ENCODE assay signal across 11 mouse cellular contexts in the genomic region with DNA sequence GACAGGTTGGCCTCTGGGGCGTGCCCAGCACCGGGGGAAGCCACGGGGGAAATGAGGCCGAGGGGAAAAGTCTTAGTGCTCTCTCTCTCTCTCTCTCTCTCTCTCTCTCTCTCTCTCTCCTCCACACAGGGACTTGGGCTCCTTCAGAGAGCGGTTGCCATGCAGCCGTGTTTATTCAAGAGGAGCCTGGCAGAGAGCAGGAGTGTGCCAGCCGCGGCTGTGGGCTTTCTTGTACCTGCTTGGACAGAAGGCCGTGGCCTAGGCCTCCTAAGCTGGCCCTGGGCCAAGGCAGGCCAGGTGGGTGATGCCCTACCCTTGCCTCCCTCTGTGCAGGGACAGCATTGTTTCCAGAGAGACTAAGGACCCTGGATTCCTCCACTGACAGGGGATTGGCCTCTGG. TPM values are rescaled to one million over a fixed set of nuclear protein-coding genes. Genes with fewer than 3 reads are reported as not detected.
DNase-seq lines count a peak whose midpoint lies in the region; ATAC-seq and TF ChIP-seq lines count a peak whose summit lies in the region.
"Had no signal": no experiment of that assay in that cellular context is flagged by ENCODE, and none has a peak within 500 bp of the region (broad histone marks: within the 10 kb centered on the region; RNA-seq: fewer than 3 reads in every experiment).

Gene Togaram2, plus strand, starts transcription at position 170 of the 400 bp plus-strand sequence.

- TF ChIP-seq POLR2A in lung, adult 2 months (IDR thresholded peaks at IDR 0.05; ENCODE audit: borderline replicate concordance, extremely low read depth, low read depth, low read length) = no peak

- no peak within 1 kb of the TSS for H3K4me2 ChIP-seq in intestine, embryonic 16.5 days (ENCODE audit: low read depth, low read length)
- no peak within 1 kb of the TSS for H3K4me2 ChIP-seq in intestine, embryonic 15.5 days (replicated peaks)

- no peaks in the 10 kb centered on the region for H3K36me3 ChIP-seq in intestine, embryonic 16.5 days (ENCODE audit: control insufficient read depth, insufficient read depth, low read length)
- H3K36me3 ChIP-seq in intestine, embryonic 15.5 days = no peaks in the 10 kb centered on the region

- no peak for TF ChIP-seq CTCF in lung, adult 2 months (IDR thresholded peaks at IDR 0.05; ENCODE audit: insufficient read depth, low read length)

- H3K4me3 ChIP-seq in intestine, embryonic 16.5 days (ENCODE audit: low read length) = no peak within 1 kb of the TSS
- H3K4me3 ChIP-seq in intestine, embryonic 15.5 days (replicated peaks) = no peak within 1 kb of the TSS
- no peak within 1 kb of the TSS for H3K4me3 ChIP-seq in lung, adult 2 months (replicated peaks; ENCODE audit: extremely low read depth, low read depth, low read length)

- H3K27ac ChIP-seq in intestine, embryonic 16.5 days (ENCODE audit: low read length) = no peak within 1 kb of the TSS
- no peak within 1 kb of the TSS for H3K27ac ChIP-seq in intestine, embryonic 15.5 days

- H3K9me3 ChIP-seq in intestine, embryonic 16.5 days (ENCODE audit: control insufficient read depth, low read length) = no peaks in the 10 kb centered on the region
- H3K9me3 ChIP-seq in intestine, embryonic 15.5 days = no peaks in the 10 kb centered on the region

- no peaks in the 10 kb centered on the region for H3K27me3 ChIP-seq in intestine, embryonic 16.5 days (replicated peaks; ENCODE audit: control insufficient read depth, insufficient read depth, low read length)
- H3K27me3 ChIP-seq in intestine, embryonic 15.5 days (replicated peaks) = no peaks in the 10 kb centered on the region

- ATAC-seq in intestine, embryonic 16.5 days = peak; percentile 38; the same call in 1 of the 2 replicates
- no peak for ATAC-seq in intestine, embryonic 15.5 days

- peak; percentile 64 for DNase-seq in right cerebral cortex, postnatal 10 days (ENCODE audit: low spot score in 2 of 2)
- no peak for DNase-seq in right cerebral cortex, adult 2 months (ENCODE audit: low spot score in 2 of 2)
- DNase-seq in lung, adult 2 months = peak; percentile 59
- no peak for DNase-seq in thymus, postnatal 14 days
- DNase-seq in yolk sac, embryonic 10.5 days (ENCODE audit: low spot score) = no peak
- DNase-seq: gastrocnemius, postnatal 36 days; right cerebral cortex, postnatal 4 days; thymus, postnatal 4 days had no signal

- no peak within 1 kb of the TSS for H3K9ac ChIP-seq in intestine, embryonic 16.5 days (ENCODE audit: low read depth, low read length)
- H3K9ac ChIP-seq in intestine, embryonic 15.5 days = no peak within 1 kb of the TSS

- WGBS in intestine, embryonic 16.5 days = 45% methylated on average over 9 of the region's 9 CpGs
- 34% methylated on average over 9 of the region's 9 CpGs for WGBS in intestine, embryonic 15.5 days
- 54% methylated on average over 9 of the region's 9 CpGs for WGBS in lung, adult 2 months

- peaks cover 9% of the 10 kb centered on the region; the same call in 1 of the 2 replicates for H3K4me1 ChIP-seq in intestine, embryonic 16.5 days (ENCODE audit: control insufficient read depth, insufficient read depth, low read length)
- H3K4me1 ChIP-seq in intestine, embryonic 15.5 days (replicated peaks) = no peaks in the 10 kb centered on the region; the same call in 1 of the 2 replicates
- no peaks in the 10 kb centered on the region; the same call in 1 of the 2 replicates for H3K4me1 ChIP-seq in lung, adult 2 months (ENCODE audit: control insufficient read depth, insufficient read depth, low read length)

RNA-seq across cellular contexts. Expression of gene Togaram2, which starts in this region (rescaled TPM):
- polyA plus RNA-seq in intestine, embryonic 16.5 days (2015; fragmentation: Nextera tagmentation; extraction: Ambion mirVana) = 0.27 and 0.45 TPM in 2 replicates
- 0.44 and 0.68 TPM in 2 replicates for polyA plus RNA-seq in intestine, embryonic 15.5 days (2015; fragmentation: Nextera tagmentation; extraction: Ambion mirVana)
- polyA plus RNA-seq in lung, adult 2 months (2012; rRNA removed) = 17.8 and 18.1 TPM in 2 replicates
- polyA plus RNA-seq: limb, embryonic 11.5 days had no signal

Comparison
In these comparisons a context has a peak if more than half of its experiments do, and no peak if none do; other contexts are left out.
1. RNA of gene Togaram2 (polyA plus RNA-seq): 17.8 to 18.1 TPM in lung, adult 2 months; 0.27 to 0.45 TPM in intestine, embryonic 16.5 days and 0.44 to 0.68 TPM in intestine, embryonic 15.5 days; every median in the first group is over 10 times any median in the second.
2. DNase-seq: peak in right cerebral cortex, postnatal 10 days (2 of 2) and lung, adult 2 months (single experiment); none in right cerebral cortex, adult 2 months (0 of 2), thymus, postnatal 14 days (single experiment) and yolk sac, embryonic 10.5 days (single experiment).
3. Peak in ATAC-seq in intestine, embryonic 16.5 days; RNA of the gene not detected or under 1 TPM.